Mouse (Mus musculus) megakaryocyte progenitor cell, adult 5-6 weeks (primary cell): Measurements from ENCODE around the gene Pdia5. TPM values are rescaled to one million over a fixed set of nuclear protein-coding genes. Genes with fewer than 3 reads are reported as not detected.

Source experiments
- ATAC-seq: replicated peaks from 2 replicates; pipeline ENCODE4 v1.8.0; 2016; ENCODE audit warnings: mild to moderate bottlenecking, moderate TSS enrichment, inconsistent platforms; ENCODE audit not compliant: poor library complexity
- total RNA-seq, 2 experiments: library from RNA; stranded (forward) in 1 of 2; stranded (reverse) in 1 of 2; fragments of 157-497, 149-512 nt in 1 of 2; fragments of 200-1000 nt in 1 of 2; gene quantifications; 2 replicates each; pipeline versions ENCODE4 v1.2.3 to v1.2.4; 2015 to 2017

Pdia5 gene
- total RNA-seq, 2 experiments from 2014 or later = 9.8 to 25.3 TPM

DNA sequence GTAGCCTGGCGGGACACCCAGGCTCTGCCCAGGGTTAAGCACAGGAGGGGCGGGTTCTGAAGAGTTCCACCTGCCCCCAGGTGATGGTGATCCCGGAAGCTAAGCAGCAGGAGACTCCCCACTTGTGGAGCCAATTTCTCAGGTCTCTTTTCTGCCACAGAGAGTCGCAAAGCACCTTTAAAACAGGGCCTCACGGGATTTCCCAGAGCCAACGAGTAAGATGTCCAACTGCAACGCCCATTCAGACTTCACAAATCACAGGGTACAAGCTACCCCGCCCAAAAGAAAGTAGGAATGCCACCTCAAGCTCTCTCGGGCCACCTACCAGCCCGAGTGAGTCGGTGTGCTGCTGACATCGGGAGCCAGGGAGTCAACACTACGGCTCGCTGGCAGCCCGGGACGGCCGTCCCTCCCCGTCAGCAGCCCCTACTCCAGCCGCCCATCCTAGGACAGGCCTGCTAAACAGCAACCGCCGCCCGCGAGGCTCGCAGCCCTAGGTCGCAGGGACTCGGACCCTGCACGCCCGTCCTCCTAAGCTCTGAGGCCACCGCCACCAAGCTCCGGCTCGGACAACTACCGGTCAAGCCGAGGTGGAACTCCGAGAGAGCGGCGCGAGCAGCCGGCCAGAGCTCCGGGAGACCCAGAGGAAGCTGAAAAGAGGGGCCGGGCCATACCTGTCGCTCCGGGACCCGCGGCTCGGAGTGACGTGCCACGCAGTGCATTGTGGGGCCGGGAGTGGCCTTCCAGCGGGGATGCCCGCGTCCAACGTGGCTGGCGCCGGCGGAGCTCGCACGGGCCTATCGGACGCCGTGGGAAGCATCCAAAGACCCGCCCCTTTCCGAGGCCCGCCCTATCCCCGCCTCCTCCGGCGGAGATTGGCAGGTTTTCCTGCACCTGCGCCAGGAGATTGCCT, 127.3 kb downstream of the Pdia5 start, which contains the start of gene Sec22a:
Gene Sec22a, minus strand, starts transcription at position 769 of the 913 bp plus-strand sequence.
- peak; percentile 99 for ATAC-seq

DNA sequence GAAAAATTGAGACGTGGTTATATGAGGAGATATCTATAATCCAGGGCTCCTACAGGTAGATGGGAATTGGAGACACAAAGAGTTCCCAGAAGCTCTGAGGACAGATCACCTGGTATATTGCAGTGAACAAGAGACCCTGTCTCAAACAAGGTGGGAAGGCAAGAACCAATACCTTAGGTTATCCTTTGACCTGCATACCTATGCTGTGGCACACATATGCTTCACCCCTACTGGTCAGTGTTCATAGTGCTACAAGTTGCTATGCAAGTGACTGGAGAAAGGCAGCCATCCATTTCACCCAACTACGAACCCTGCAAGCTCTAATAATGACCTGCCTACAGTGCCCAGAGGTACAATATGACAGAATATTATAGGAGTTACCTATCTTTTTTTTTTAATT, 128.5 kb downstream of the Pdia5 start:
- no peak for ATAC-seq

DNA sequence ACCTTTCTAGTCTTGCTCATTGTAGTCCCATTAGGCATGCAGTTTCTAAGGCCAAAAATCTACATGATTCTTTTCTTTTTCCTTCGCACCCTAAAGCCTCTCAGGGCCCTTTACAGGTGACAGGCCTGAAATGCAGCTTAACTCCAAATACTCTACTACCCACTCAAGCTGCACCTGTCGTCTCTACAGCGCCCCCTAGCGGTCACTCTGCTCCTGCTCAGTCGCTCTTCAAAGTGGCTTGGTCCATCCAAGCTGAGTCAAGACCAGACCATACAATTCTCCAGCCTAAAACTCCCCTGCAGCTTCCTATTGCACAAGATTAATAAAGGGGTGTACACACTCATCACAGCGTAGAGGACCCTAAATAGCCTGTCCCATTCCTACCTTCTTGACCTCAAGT, 130.1 kb downstream of the Pdia5 start:
- ATAC-seq = peak; percentile 50

DNA sequence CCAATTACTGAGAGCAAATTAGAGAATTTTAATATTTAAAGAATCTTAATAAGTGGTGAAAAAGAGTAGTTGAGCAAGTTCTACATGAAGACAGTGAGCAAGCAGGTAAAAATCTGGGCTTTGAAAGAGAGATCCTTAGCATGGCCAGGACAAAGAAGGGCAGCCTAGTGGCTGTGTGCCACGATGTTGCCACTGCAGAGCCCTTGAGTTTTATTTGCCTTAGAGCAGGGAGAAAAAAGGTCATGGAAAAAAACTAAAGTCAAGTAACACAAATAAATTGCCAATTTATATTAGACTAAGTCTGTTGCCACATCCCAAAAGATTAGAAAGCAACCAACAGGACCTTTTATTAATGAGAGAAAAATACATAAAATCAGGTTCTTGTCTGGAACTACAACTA, 133.2 kb downstream of the Pdia5 start:
- no peak for ATAC-seq

Other genes starting within 250 kb of the Pdia5 start
- 12.4 and 19.4 TPM in 2 replicates for gene Sec22a, start 127.0 kb downstream of the Pdia5 start, total RNA-seq (2015)
- gene Sec22a, start 127.0 kb downstream of the Pdia5 start, total RNA-seq (2017) = 6.2 and 13.3 TPM in 2 replicates
- gene Sema5b, start 50.3 kb upstream of the Pdia5 start, total RNA-seq (2015) = not detected in 2 replicates
- gene Sema5b, start 50.3 kb upstream of the Pdia5 start, total RNA-seq (2017) = not detected in 2 replicates